Mouse (Mus musculus): ENCODE data around the gene Pigo.
A peak's percentile ranks its signal among the peaks of the same experiment; 100 is the strongest.

Pigo gene

GRCm38 (mm10) chr4:43037860-43038566 lies 12.4 kb upstream of the Pigo start:
- no peak for DNase-seq (ENCODE audit: low read depth, low spot score)

DNA sequence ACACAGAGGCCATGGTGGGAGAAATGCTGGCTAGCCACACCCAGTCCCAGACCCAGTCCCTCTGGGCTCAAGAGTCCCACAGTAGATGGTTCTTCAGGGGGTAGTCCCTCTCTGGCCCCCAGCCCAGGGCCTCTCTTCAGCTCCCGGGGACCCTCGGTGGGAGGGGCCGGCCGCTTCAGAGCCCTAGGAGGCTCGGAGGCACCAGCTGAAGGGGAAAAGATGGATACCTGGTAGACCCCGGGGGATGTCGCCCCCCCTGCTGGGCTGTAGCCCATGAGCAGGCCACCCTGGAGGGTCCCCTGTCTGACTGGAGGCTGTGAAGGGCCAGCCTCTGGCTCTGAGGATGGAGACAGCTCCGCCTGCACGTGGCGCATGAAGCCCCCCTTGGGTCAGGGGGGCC lies 10.7 kb upstream of the Pigo start:
- DNase-seq (ENCODE audit: low read depth, low spot score): no peak

- no peak for DNase-seq (ENCODE audit: low read depth, low spot score)
Observed at GRCm38 (mm10) chr4:43035851-43036250, 10.2 kb upstream of the Pigo start.

GRCm38 (mm10) chr4:43033481-43033880 lies 7.9 kb upstream of the Pigo start:
- no peak for DNase-seq (ENCODE audit: low read depth, low spot score)

GRCm38 (mm10) chr4:43032501-43032900 lies 6.9 kb upstream of the Pigo start:
- no peak for DNase-seq (ENCODE audit: low read depth, low spot score)

DNA sequence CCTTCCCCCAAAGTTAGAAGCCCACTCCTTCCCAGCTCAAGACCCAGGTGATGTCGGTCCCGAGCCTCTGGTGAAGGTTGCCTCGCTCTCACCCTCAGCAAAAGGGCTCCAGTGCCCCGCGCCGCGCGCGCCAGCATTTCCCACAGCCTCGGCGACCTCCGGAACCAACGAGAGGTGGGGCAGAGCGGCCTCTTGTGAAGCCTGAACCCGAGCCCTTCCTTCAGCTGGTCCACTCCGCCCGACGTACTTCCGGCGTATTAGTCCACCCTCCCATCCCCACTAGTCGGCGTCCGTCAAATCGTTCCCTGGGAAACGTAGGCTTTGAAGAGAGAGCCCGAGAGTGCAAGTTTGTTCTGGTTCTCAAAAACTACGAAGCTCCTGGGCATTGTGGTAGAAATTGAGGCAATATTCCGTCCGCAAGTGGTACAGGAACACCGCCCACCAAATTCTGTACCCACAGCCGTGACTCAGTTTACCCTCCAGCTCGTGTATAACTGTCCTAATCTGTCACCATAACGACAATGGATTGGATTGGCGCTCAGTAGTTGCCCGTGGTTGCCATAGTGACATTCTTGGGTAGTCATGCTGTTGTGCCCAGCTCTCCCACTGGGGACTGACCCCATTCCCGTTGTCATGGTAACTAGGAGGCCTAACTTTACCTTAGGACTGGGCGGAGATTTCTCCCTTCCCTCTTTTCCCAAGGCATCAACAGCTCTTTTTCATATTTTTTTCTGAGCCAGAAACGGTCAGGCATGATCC lies 5.8 kb upstream of the Pigo start, which contains the start of gene Stoml2:
Stoml2 (minus strand) TSS at position 474 of the 759 bp plus-strand sequence.
- peak; percentile 98 for DNase-seq (ENCODE audit: low read depth, low spot score)

- peak; percentile 67 for DNase-seq (ENCODE audit: low read depth, low spot score)
Observed at GRCm38 (mm10) chr4:43030780-43031230, 5.2 kb upstream of the Pigo start.

- no peak for DNase-seq (ENCODE audit: low read depth, low spot score)
Observed at GRCm38 (mm10) chr4:43030352-43030751, 4.7 kb upstream of the Pigo start.

- no peak for DNase-seq (ENCODE audit: low read depth, low spot score)
Observed at GRCm38 (mm10) chr4:43029749-43030148, 4.1 kb upstream of the Pigo start.

- DNase-seq (ENCODE audit: low read depth, low spot score): no peak
Observed at GRCm38 (mm10) chr4:43029121-43029520, 3.5 kb upstream of the Pigo start.

DNA sequence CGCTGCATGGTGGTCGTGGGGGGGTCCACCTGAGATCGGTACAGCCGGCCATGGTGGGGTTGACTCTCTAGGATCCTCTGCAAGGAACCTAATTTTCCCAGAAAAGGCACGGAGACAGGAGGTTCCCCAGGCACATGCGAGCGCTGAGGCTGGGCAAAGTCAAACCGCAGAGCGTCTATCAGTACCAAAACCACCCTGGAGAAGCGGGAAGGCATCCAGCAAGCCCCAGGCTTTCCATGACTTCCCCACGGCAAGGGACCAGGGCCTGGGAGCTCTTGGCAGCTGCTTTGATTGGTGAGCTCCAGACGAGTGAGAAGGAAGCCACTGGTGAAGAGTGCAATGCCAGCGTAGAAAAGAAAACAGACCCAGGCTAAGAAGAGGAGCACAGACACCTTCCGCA lies 946 bp downstream of the Pigo start:
- no peak for DNase-seq (ENCODE audit: low read depth, low spot score)

DNA sequence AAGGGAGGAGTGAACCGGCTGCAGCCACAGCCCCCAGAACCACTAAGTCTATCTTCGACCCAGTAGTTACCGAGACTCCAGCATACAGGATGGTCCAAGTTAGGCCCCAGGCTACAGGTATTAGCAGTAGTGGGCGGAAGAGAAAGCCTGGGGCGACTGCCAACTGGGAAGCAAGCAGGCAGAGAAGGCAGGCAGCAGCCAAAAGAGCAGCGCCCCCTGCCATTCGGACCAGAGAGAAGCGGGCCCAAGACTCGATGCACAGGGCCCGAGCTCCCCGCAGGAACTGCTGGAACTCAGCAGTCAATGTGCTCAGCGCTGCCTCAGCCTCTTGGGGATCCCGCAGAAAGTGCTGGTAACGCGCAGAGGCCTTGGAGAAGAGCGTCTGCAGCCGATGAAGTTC lies 4.3 kb downstream of the Pigo start:
- peak; percentile 75 for DNase-seq (ENCODE audit: low read depth, low spot score)

GRCm38 (mm10) chr4:43020876-43021275 lies 4.7 kb downstream of the Pigo start:
- peak; percentile 59 for DNase-seq (ENCODE audit: low read depth, low spot score)

DNA sequence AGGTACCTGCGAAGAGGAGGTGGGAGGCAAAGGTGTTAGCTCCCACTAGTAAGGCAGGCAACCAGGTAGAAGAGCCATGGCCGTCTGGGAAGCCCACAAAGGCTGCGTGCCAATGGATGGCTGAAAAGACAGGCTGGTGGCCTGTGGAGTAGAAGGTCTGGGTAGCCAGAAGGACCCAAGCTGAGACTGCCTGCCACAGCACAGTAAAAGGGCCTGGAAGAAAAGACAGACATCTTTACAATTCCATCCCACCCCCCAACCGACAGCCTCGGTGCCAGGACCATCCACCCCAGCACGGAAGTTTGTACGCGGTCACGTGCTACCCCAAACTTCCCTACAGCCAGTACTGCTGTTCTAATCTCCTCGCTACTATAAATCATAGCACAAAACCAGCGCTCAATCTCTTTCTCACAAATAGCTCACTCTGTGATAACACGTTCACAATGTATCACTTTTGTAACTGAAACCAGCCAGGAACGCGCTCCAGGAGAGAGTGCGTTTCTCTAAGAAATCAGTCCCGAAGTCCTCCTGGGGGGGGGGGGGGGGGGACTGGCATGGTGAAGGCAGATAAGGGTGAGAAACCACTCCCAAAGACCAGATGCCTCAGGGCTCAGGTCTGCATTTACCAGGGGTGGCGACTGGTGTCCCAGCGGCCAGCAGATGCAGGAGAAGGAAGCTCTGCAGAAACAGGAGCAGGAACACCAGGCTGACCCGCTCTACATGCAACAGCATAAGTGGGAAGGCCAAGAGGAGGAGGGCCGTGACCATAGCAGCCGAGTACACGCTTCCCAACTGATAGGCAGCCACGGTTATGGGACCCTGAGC lies 5.8 kb downstream of the Pigo start:
- DNase-seq (ENCODE audit: low read depth, low spot score): no peak

DNA sequence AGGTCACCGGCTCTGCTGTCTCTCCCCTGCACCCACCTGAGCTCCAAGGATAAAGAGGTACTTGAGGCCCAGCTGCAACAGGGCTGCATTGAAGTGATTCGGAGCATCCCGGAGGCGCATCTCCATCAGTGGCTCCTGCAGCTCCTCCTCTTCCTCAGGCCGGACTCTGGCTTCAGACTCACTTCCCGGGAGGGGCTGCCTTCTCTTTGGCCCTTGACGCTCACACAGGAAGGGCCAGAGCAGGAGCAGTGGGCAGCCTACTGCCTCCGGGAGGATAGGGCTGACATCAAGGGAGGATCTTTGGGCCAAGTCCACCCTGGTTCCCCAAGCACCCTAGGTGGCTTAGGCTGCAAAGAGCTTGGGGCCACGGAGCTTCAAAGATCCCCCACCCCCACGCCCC lies 6.4 kb downstream of the Pigo start:
- DNase-seq (ENCODE audit: low read depth, low spot score): no peak

GRCm38 (mm10) chr4:43018156-43018555 lies 7.5 kb downstream of the Pigo start:
- DNase-seq (ENCODE audit: low read depth, low spot score): no peak

DNA sequence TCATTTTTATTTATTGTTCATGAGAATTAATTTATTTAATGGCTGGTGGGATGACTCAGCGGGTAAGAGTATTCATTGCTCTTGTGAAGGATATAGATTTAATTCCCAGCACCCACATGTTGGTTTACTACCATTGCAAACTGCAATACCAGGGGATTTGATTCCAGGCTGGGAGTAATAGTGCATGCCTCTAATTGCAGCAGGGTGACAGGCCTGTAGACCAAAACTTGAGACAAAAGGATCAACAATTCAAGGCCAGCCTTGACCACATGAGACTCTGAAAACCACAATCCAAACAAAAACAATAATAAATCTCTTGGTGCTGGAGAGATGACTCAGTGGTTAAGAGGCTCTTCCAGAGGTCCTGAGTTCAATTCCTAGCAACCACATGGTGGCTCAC lies 13.5 kb downstream of the Pigo start:
- DNase-seq (ENCODE audit: low read depth, low spot score): no peak

DNA sequence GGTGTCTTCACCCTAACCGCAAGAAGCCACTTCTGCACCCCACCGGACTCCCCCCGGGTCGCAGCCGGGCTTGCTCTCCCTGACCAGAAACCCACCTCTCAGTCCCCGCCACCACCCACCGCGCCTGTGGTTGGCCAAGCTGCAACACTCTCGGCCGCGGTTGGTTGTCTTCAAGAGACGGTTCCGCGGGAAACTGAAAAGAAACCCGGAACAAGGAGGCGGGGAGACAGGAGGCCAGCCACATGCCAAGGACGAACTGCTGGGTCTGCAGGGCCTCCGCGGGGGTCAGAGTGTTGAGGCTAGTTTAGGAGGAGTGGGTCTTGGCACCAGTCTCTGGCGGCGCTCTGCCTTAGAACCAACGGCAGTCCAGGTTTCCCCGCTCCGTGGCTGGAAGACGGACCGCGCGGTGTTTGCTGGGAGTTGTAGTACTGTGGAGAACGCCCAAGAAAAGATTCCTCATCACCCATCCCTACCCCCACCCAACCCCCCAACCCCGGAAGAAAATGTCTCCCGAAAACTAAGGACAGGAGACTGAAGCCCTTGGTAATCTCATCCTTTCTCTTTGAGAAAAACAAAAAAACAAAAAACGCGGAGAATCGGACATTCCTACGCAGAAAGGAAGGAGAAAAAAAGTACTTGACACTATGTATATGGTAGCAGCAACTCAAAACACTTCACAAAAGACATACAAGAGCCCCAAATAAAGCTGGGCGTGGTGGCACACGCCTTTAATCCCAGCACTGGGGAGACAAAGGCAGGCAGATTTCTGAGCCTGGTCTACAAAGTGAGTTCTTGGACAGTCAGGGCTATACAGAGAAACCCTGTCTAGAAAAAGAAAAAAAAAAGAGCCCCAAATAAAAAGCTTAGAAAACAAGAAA lies 15.2 kb downstream of the Pigo start, which contains the start of gene Fancg:
Fancg (minus strand) TSS at position 346 of the 878 bp plus-strand sequence.
- peak; percentile 93 for DNase-seq (ENCODE audit: low read depth, low spot score)

GRCm38 (mm10) chr4:43005765-43006164 lies 19.9 kb downstream of the Pigo start:
- DNase-seq (ENCODE audit: low read depth, low spot score): peak; percentile 87

DNA sequence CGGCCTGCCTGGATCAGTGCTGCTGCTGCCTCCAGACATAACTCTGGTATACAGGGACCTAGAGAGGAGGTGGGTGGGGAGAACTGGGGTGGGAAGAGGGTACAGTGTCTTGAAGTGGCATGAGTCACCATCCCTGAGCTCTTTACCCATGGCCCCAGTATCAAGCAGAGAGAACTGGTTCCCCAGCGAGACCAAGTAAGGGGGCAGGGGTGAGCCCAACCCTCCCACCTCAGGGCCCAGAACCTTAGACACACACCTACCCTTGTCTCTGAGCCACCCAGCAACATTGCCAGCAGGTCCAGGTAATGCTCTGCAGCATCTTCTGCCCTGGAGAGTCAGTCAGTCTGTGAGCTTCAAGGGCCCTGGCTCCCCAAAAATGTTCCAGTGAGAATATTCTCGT lies 20.7 kb downstream of the Pigo start:
- no peak for DNase-seq (ENCODE audit: low read depth, low spot score)
